Mouse (Mus musculus) forebrain, embryonic 15.5 days (tissue): Measurements from ENCODE around the gene 4930432K21Rik. TPM values are rescaled to one million over a fixed set of nuclear protein-coding genes. Genes with fewer than 3 reads are reported as not detected.
A peak's percentile ranks its signal among the peaks of the same experiment; 100 is the strongest.

Source experiments
- ATAC-seq: fragments of 200-750 bp; cut with Nextera tagmentation; replicated peaks from 2 replicates; pipeline ENCODE4 v1.8.0; 2017; ENCODE audit warnings: mild to moderate bottlenecking, moderate TSS enrichment, moderate library complexity
- H3K27ac ChIP-seq: fragments of 300-500 bp; sonication (generic); replicated peaks from 2 replicates; pipeline ENCODE4 v1.5.1; 2015; ENCODE audit warnings: mild to moderate bottlenecking, inconsistent platforms
- H3K27me3 ChIP-seq: fragments of 300-500 bp; sonication (generic); 2 replicates; pipeline ENCODE4 v1.6.1; 2015; ENCODE audit warnings: inconsistent platforms
- H3K36me3 ChIP-seq: fragments of 300-500 bp; sonication (generic); 2 replicates; pipeline ENCODE4 v1.6.1; 2015; ENCODE audit warnings: mild to moderate bottlenecking, inconsistent platforms
- H3K4me1 ChIP-seq: fragments of 300-500 bp; sonication (generic); 2 replicates; pipeline ENCODE4 v1.6.1; 2015; ENCODE audit warnings: inconsistent platforms
- H3K4me2 ChIP-seq: fragments of 300-500 bp; sonication (generic); replicated peaks from 2 replicates; pipeline ENCODE4 v1.6.1; 2015; ENCODE audit warnings: mild to moderate bottlenecking, inconsistent platforms
- H3K4me3 ChIP-seq: fragments of 300-500 bp; sonication (generic); 2 replicates; pipeline ENCODE4 v1.5.1; 2015; ENCODE audit warnings: mild to moderate bottlenecking, inconsistent platforms
- H3K9ac ChIP-seq: fragments of 300-500 bp; sonication (generic); replicated peaks from 2 replicates; pipeline ENCODE4 v1.6.1; 2015; ENCODE audit warnings: mild to moderate bottlenecking, inconsistent platforms
- H3K9me3 ChIP-seq: fragments of 300-500 bp; sonication (generic); 2 replicates; pipeline ENCODE4 v1.6.1; 2016; ENCODE audit warnings: inconsistent platforms
- WGBS: fragments of 180-500 bp; shearing (Covaris S2); methylation state at CpG from one replicate; pipeline ENCODE4 v1.1.7; 2015; ENCODE audit warnings: mixed read lengths; 5-methylcytosine and 5-hydroxymethylcytosine counted together
- polyA plus RNA-seq: library from polyadenylated mRNA; unstranded; fragments of >200 nt; fragmentation: Nextera tagmentation; extraction: Ambion mirVana; gene quantifications from 2 replicates; pipeline ENCODE4 v1.2.1, GENCODE M21; 2015

Gene 4930432K21Rik
- polyA plus RNA-seq, 1 experiment from 2014 or later: 2.7 TPM

DNA sequence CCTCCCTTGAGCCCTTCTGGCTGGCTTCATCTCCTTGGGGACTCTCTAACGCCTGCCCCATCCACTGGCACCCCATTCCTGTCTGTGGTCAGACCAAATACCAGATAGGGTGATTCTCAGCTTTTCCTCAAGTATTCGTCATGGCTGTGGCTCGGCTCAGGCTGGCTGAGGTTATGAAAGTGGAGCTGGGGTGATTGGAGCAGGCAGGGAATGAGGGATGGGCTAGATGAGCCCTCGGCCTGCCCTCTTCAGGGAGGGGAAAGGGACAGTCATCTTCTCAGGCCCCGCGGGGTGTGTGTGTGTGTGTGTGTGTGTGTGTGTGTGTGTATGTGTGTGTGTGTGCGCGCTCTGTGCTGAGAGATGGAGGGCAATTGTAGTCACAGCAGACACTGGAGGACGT, 22.2 kb upstream of the 4930432K21Rik start, which contains the start of gene Podnl1:
Podnl1 (plus strand) TSS at position 334 of the 400 bp plus-strand sequence.
- Histone ChIP-seq H3K36me3 (no peaks in the 10 kb centered on the region), H3K9ac (no peak within 1 kb of the TSS), H3K27ac (no peak within 1 kb of the TSS), H3K9me3 (no peaks in the 10 kb centered on the region), H3K4me3 (no peak within 1 kb of the TSS), H3K27me3 (no peaks in the 10 kb centered on the region), H3K4me1 (0 out of 2 replicates have a peak, but pooled peaks cover under 1% of the 10 kb centered on the region), H3K4me2 (no peak within 1 kb of the TSS)
- ATAC-seq: no peak
- 60% methylated on average over 9 of the region's 9 CpGs for WGBS

DNA sequence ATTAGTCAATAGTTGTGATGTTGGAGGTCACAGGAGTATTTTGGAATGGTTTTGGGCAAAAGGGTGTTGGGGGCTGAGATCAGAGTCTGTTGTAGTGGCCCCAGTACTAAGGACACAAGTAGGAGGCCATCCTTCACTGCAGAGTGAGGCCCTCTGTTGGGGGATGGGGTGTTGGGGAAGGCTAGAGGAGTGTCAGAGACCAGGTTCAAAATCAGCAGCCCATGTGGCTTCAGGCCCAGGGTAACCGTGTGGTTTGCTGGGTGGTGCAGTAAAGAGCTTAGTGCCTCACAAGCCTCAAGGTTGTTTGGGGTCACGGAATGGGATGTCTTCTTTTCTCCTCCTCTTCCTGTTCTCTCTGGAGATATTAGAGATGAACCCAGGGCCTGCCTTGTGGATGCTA, 21.1 kb upstream of the 4930432K21Rik start:
- no peak for ATAC-seq
- Histone ChIP-seq H3K4me3 (no peak overlapping the region), H3K4me1 (0 out of 2 replicates have a peak, but pooled peaks cover 5% of the 10 kb centered on the region), H3K4me2 (no peak overlapping the region), H3K36me3 (peaks cover 2% of the 10 kb centered on the region; the same call in 1 of the 2 replicates), H3K27me3 (no peaks in the 10 kb centered on the region), H3K9ac (no peak overlapping the region), H3K9me3 (no peaks in the 10 kb centered on the region), H3K27ac (no peak overlapping the region)
- 72% methylated on average over 2 of the region's 2 CpGs for WGBS

DNA sequence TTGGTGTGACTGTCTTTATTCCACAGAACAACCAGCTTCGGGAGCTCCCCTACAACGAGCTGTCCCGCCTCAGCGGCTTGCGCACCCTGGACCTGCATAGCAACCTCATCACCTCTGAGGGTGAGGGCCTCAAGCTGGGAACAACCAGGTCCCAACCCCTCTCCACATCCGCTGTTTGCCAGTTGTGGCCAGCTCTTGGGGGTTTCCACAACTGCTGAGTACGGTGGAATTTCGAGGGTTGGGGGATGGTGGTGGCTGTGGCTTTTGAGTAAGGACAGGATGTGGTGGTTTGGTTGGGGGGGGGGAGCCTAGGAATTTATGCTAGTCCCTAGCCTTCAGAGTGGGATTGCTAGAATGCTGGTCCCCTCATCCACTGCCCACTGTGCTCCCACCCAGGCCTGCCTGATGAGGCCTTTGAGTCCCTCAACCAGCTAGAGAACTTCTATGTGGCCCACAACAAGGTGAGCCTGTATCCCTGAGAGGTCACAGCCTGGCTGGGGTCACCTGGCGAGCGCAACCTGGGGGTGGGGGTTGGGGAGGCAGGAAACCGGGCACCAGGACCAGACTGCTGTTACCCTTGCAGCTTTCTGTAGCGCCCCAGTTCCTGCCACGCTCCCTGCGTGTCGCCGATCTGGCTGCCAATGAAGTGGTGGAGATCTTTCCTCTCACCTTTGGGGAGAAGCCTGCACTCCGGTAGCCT, 20.5 kb upstream of the 4930432K21Rik start:
- Histone ChIP-seq H3K4me1 (0 out of 2 replicates have a peak, but pooled peaks cover 5% of the 10 kb centered on the region), H3K9ac (no peak overlapping the region), H3K27me3 (no peaks in the 10 kb centered on the region), H3K9me3 (no peaks in the 10 kb centered on the region), H3K4me3 (no peak overlapping the region), H3K4me2 (no peak overlapping the region), H3K27ac (no peak overlapping the region), H3K36me3 (peaks cover 2% of the 10 kb centered on the region; the same call in 1 of the 2 replicates)
- 76% methylated on average over 17 of the region's 17 CpGs for WGBS
- ATAC-seq: no peak

DNA sequence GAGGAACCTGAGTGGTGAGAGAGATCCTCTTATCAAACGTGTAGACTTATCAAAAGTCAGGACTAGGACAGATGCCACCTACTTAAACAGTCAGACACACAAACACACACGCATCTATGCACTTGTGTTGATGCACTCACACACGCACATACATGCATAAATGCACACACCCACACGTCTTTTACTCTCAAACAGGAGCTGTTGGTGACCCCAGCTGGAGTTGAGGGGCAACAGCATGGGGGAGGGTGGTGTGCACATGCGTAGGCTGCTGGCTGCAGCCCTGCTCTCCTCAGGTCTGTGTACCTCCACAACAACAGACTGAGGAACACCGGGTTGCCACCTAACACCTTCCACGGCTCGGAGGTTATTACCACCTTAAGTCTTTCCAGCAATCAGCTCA, 19.5 kb upstream of the 4930432K21Rik start:
- Histone ChIP-seq H3K27me3 (no peaks in the 10 kb centered on the region), H3K4me2 (no peak overlapping the region), H3K27ac (no peak overlapping the region), H3K9me3 (no peaks in the 10 kb centered on the region), H3K9ac (no peak overlapping the region), H3K4me1 (0 out of 2 replicates have a peak, but pooled peaks cover 5% of the 10 kb centered on the region), H3K36me3 (peaks cover 6% of the 10 kb centered on the region; the same call in 1 of the 2 replicates), H3K4me3 (no peak overlapping the region)
- no peak; the same call in 1 of the 2 replicates for ATAC-seq
- 72% methylated on average over 8 of the region's 8 CpGs for WGBS

DNA sequence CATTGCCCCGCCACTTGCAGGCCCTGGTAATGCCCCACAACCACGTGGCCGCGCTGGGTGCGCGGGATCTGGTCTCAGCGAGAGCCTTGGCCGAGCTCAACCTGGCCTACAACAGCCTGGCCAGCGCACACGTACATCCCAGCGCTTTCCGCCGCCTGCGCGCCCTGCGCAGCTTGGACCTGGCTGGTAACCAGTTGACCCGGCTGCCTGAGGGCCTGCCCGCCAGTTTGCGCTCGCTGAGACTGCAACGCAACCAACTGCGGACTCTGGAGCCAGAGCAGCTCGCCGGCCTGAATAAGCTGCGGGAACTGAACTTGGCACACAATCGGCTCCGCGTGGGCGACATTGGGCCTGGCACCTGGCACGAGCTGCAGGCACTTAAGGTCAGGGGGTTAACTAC, 17.0 kb upstream of the 4930432K21Rik start:
- ATAC-seq: no peak
- Histone ChIP-seq H3K4me2 (no peak overlapping the region), H3K9ac (no peak overlapping the region)

DNA sequence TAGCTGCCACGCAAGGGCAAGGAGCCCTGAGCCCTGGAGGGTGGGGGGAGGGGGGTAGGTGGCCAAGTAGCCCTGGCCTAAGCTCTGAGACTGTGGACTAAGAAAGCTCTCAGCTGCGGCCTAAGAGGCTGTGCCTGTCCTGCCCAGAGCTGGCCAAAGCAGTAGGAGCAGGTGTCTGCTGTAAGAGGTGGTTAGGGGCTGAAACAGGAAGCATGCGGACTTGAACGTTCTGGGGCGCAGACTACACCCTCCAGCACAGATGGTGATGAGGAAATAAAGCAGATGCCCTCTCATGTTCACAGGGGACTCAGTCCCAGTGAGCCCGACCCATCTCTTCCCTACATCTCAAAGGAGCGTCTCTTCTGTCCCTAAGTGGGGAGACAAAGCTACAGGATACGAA, 15.6 kb upstream of the 4930432K21Rik start:
- Histone ChIP-seq H3K4me3 (no peak overlapping the region), H3K27me3 (no peaks in the 10 kb centered on the region), H3K9me3 (no peaks in the 10 kb centered on the region), H3K9ac (no peak overlapping the region), H3K4me2 (no peak overlapping the region), H3K4me1 (0 out of 2 replicates have a peak, but pooled peaks cover 5% of the 10 kb centered on the region), H3K36me3 (peaks cover 45% of the 10 kb centered on the region), H3K27ac (no peak overlapping the region)
- ATAC-seq: no peak
- 88% methylated on average over 8 of the region's 8 CpGs for WGBS

More for the DNA sequence above, 17.0 kb upstream of the 4930432K21Rik start:
- H3K4me3 ChIP-seq: no peak overlapping the region
- H3K36me3 ChIP-seq: peaks cover 32% of the 10 kb centered on the region
- WGBS: 48% methylated on average over 30 of the region's 30 CpGs
- H3K9me3 ChIP-seq: no peaks in the 10 kb centered on the region
- H3K27me3 ChIP-seq: no peaks in the 10 kb centered on the region
- 0 out of 2 replicates have a peak, but pooled peaks cover 5% of the 10 kb centered on the region for H3K4me1 ChIP-seq
- H3K27ac ChIP-seq: no peak overlapping the region

DNA sequence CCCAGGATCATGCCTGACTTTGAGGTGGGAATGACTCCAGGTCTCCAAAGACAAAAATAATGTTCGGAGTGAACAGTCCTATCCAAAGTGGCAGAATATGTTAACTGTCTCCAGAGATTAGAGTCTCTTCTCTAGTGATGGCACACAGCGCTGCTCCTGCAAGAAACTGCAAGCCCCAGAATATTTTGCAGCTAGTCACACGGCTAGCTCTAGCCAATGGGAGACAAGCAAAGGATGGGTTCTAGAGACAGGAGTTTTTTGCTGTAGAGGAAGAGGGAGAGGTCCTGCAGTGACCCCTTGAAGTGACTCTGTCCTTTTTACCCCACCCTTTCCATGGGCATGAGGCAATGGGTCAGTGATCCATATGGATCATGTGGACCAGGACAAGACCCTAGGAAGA, 10.0 kb upstream of the 4930432K21Rik start:
- no peaks in the 10 kb centered on the region for H3K9me3 ChIP-seq
- H3K27ac ChIP-seq: no peak overlapping the region
- H3K4me2 ChIP-seq: no peak overlapping the region
- peaks cover 95% of the 10 kb centered on the region for H3K36me3 ChIP-seq
- H3K4me1 ChIP-seq: no peaks in the 10 kb centered on the region
- H3K9ac ChIP-seq: no peak overlapping the region
- no peaks in the 10 kb centered on the region for H3K27me3 ChIP-seq
- no peak overlapping the region for H3K4me3 ChIP-seq
- no peak for ATAC-seq
- WGBS: 94% methylated on average over 3 of the region's 3 CpGs

DNA sequence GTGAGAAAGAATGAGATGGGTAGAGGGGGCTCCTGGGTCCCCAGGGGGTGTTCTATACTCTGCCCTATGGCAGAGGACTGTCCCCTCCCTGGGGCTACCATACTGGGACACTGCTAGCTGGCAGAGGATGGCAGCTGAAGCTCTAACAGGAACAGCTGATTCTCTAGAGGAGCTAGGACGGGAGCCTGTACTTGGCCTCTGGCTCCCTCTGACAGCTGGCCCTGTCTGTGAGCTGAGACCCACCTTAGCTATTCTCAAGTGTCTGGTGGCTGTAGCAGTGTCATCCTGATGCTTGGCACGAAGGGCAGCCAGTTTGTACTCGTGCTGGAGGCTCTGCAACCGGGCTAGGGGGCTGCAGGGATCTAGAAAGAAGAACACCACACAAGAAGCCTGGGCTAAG, 7.0 kb upstream of the 4930432K21Rik start:
- H3K4me1 ChIP-seq: no peaks in the 10 kb centered on the region
- H3K36me3 ChIP-seq: peaks cover 78% of the 10 kb centered on the region
- no peak for ATAC-seq
- H3K27ac ChIP-seq: no peak overlapping the region
- H3K4me3 ChIP-seq: no peak overlapping the region
- no peak overlapping the region for H3K9ac ChIP-seq
- no peak overlapping the region for H3K4me2 ChIP-seq
- H3K9me3 ChIP-seq: no peaks in the 10 kb centered on the region
- 89% methylated on average over 4 of the region's 4 CpGs for WGBS
- H3K27me3 ChIP-seq: no peaks in the 10 kb centered on the region

DNA sequence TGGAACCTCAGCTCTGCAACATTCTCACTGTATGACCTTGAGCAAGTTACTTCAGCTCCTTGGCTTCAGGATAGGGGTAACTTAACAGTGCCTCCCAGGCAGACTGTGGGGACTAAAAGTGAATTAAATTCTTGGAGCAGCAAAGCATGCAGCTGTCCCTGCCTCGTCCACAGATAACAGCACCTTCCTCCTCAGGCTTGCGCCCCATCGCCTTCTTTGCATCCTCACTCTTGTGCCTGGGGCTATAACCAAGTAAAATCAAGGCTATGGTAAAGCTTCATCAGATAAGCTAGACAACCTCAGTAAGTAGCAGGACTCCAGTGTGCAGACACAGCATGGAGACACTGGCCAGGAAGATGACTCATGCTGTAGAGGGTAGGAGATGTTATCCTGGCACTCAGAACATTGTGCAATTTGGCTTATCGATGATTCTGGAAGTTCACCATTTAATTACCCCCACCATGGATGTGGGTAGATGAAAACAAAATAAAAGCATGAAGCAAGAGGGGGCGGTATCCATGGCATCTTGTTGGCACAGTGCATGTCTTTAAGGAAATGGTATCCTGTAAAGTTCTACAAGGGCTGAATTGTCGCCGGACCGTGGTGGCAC, 3.1 kb upstream of the 4930432K21Rik start:
- H3K36me3 ChIP-seq: peaks cover 40% of the 10 kb centered on the region
- no peak for ATAC-seq
- no peak overlapping the region for H3K4me3 ChIP-seq
- no peaks in the 10 kb centered on the region for H3K9me3 ChIP-seq
- no peak overlapping the region for H3K4me2 ChIP-seq
- H3K27ac ChIP-seq: no peak overlapping the region
- H3K4me1 ChIP-seq: peaks cover 24% of the 10 kb centered on the region
- no peaks in the 10 kb centered on the region for H3K27me3 ChIP-seq
- WGBS: 95% methylated on average over 8 of the region's 8 CpGs
- no peak overlapping the region for H3K9ac ChIP-seq

DNA sequence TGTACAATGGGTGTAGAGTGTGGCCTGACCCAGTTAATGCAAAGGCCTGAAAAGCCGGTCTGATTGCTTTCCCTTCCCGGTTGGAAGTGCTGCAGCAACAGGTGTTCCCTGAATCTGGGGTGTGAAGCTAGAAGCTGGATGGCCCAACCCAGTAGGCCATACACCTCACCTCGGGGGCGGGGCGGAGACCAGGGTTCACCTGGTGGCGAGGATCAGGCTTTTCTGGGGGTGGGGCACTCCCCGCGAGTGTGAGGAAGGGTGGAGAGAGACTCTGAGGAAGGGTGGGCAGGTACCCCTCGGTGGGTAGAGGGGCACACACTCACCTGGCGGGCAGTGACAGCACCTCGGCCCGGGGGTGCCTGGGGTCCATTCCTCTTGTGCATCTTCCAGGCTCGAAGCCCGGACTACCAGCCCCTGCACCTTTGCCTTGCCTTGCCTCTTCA, 480 bp upstream of the 4930432K21Rik start:
- peak overlapping the region; percentile 67 for H3K9ac ChIP-seq
- H3K36me3 ChIP-seq: peaks cover 21% of the 10 kb centered on the region
- H3K4me1 ChIP-seq: peaks cover 24% of the 10 kb centered on the region
- H3K27me3 ChIP-seq: no peaks in the 10 kb centered on the region
- no peaks in the 10 kb centered on the region for H3K9me3 ChIP-seq
- H3K4me3 ChIP-seq: peak overlapping the region; percentile 73
- WGBS: 8% methylated on average over 14 of the region's 14 CpGs
- peak overlapping the region; percentile 93 for H3K4me2 ChIP-seq
- no peak overlapping the region for H3K27ac ChIP-seq
- ATAC-seq: peak; percentile 56

DNA sequence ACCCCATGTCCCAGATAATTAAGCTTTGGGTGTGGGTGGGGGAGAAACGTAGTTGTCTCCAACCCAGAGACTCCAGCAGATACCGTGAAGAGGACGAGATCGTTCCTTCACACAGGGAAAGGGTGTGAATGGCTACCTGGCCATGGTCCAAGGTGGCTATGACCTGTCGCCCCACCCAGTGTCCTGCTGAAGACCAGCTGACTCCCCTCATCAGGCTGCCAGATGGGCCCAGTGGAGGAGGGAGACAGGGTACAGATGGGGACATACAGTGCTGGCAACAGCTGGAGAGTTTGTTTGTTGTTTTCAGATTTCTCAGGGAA, 666 bp downstream of the 4930432K21Rik start:
- H3K27me3 ChIP-seq: no peaks in the 10 kb centered on the region
- peaks cover 24% of the 10 kb centered on the region for H3K4me1 ChIP-seq
- peak overlapping the region; percentile 93 for H3K4me2 ChIP-seq
- 84% methylated on average over 5 of the region's 5 CpGs for WGBS
- H3K4me3 ChIP-seq: peak overlapping the region; percentile 73
- H3K9me3 ChIP-seq: no peaks in the 10 kb centered on the region
- no peak overlapping the region for H3K27ac ChIP-seq
- no peak for ATAC-seq
- H3K9ac ChIP-seq: peak overlapping the region; percentile 67; the same call in 1 of the 2 replicates
- H3K36me3 ChIP-seq: peaks cover 10% of the 10 kb centered on the region

DNA sequence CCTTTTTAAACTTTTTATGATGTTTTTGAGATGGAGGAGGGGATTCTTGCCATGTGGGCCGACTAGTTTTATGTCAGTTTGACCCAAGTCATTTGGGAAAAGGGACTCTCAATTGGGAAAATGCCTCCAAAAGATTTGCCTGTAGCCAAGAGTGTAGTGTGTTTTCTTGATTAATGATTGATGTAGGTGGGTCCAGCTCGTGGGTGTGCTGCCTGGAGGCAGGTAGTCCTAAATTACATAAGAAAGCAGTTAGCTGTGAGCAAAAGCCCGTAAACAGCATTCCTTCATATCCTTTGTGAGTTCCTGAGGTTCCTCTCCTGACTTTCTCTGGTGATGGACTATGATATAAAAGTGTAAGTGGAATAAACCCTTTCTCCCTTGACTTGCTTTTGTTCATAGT, 1.4 kb downstream of the 4930432K21Rik start:
- Histone ChIP-seq H3K4me2 (no peak overlapping the region), H3K9ac (no peak overlapping the region), H3K27me3 (no peaks in the 10 kb centered on the region), H3K27ac (no peak overlapping the region), H3K36me3 (0 out of 2 replicates have a peak, but pooled peaks cover 3% of the 10 kb centered on the region), H3K4me3 (no peak overlapping the region), H3K4me1 (peaks cover 24% of the 10 kb centered on the region), H3K9me3 (no peaks in the 10 kb centered on the region)
- no peak for ATAC-seq
- 82% methylated on average over 3 of the region's 3 CpGs for WGBS
